Mouse (Mus musculus): Measurements from ENCODE around the gene Col6a3. TPM values are rescaled to one million over a fixed set of nuclear protein-coding genes. Genes with fewer than 3 reads are reported as not detected.

Gene Col6a3
- polyA plus RNA-seq, 2 experiments: 224 to 326 TPM

- Histone ChIP-seq H3K27ac (replicated peaks; ENCODE audit: low read depth, low read length) (no peak overlapping the region), H3K9me3 (ENCODE audit: control insufficient read depth, low read length) (no peaks in the 10 kb centered on the region), H3K27me3 (ENCODE audit: control insufficient read depth, insufficient read depth, low read length) (no peaks in the 10 kb centered on the region), H3K9ac (ENCODE audit: low read depth, low read length, severe bottlenecking) (no peak overlapping the region), H3K4me2 (replicated peaks; ENCODE audit: low read depth, low read length, severe bottlenecking) (no peak overlapping the region), H3K36me3 (ENCODE audit: control insufficient read depth, insufficient read depth, low read length) (peaks cover 78% of the 10 kb centered on the region), H3K4me1 (ENCODE audit: control insufficient read depth, insufficient read depth, low read length) (0 out of 2 replicates have a peak, but pooled peaks cover 2% of the 10 kb centered on the region), H3K4me3 (replicated peaks; ENCODE audit: low read length) (no peak overlapping the region)
- 71% methylated on average over 3 of the region's 3 CpGs for WGBS
- ATAC-seq (ENCODE audit: low FRiP score, low read depth): no peak
- DNase-seq (ENCODE audit: low spot score): no peak
- no peak for TF ChIP-seq POLR2A (IDR thresholded peaks at IDR 0.05; ENCODE audit: borderline replicate concordance, extremely low read depth, insufficient read depth, insufficient read length)
These were observed 43.3 kb downstream of the Col6a3 start for GRCm38 (mm10) chr1:90800466-90800865.

- Histone ChIP-seq H3K4me1 (ENCODE audit: control insufficient read depth, insufficient read depth, low read length) (0 out of 2 replicates have a peak, but pooled peaks cover 2% of the 10 kb centered on the region), H3K4me2 (replicated peaks; ENCODE audit: low read depth, low read length, severe bottlenecking) (no peak overlapping the region), H3K36me3 (ENCODE audit: control insufficient read depth, insufficient read depth, low read length) (peaks cover 83% of the 10 kb centered on the region), H3K9ac (ENCODE audit: low read depth, low read length, severe bottlenecking) (no peak overlapping the region), H3K9me3 (ENCODE audit: control insufficient read depth, low read length) (no peaks in the 10 kb centered on the region), H3K4me3 (replicated peaks; ENCODE audit: low read length) (no peak overlapping the region), H3K27me3 (ENCODE audit: control insufficient read depth, insufficient read depth, low read length) (no peaks in the 10 kb centered on the region), H3K27ac (replicated peaks; ENCODE audit: low read depth, low read length) (no peak overlapping the region)
- ATAC-seq (ENCODE audit: low FRiP score, low read depth) (no peak), DNase-seq (ENCODE audit: low spot score) (no peak)
- TF ChIP-seq POLR2A (IDR thresholded peaks at IDR 0.05; ENCODE audit: borderline replicate concordance, extremely low read depth, insufficient read depth, insufficient read length): no peak
- 67% methylated on average over 6 of the region's 6 CpGs for WGBS
These were observed 46.4 kb downstream of the Col6a3 start for GRCm38 (mm10) chr1:90797276-90797891.

GRCm38 (mm10) chr1:90793368-90793767 is 50.4 kb downstream of the Col6a3 start:
- ATAC-seq (ENCODE audit: low FRiP score, low read depth): no peak
- WGBS: 91% methylated on average over 4 of the region's 4 CpGs
- peaks cover 80% of the 10 kb centered on the region for H3K36me3 ChIP-seq (ENCODE audit: control insufficient read depth, insufficient read depth, low read length)
- H3K27ac ChIP-seq (replicated peaks; ENCODE audit: low read depth, low read length): no peak overlapping the region
- H3K27me3 ChIP-seq (ENCODE audit: control insufficient read depth, insufficient read depth, low read length): no peaks in the 10 kb centered on the region
- no peak for DNase-seq (ENCODE audit: low spot score)
- no peaks in the 10 kb centered on the region for H3K9me3 ChIP-seq (ENCODE audit: control insufficient read depth, low read length)
- H3K4me2 ChIP-seq (replicated peaks; ENCODE audit: low read depth, low read length, severe bottlenecking): no peak overlapping the region
- H3K4me3 ChIP-seq (replicated peaks; ENCODE audit: low read length): no peak overlapping the region
- 0 out of 2 replicates have a peak, but pooled peaks cover 6% of the 10 kb centered on the region for H3K4me1 ChIP-seq (ENCODE audit: control insufficient read depth, insufficient read depth, low read length)
- TF ChIP-seq POLR2A (IDR thresholded peaks at IDR 0.05; ENCODE audit: borderline replicate concordance, extremely low read depth, insufficient read depth, insufficient read length): no peak
- H3K9ac ChIP-seq (ENCODE audit: low read depth, low read length, severe bottlenecking): no peak overlapping the region

- no peak for TF ChIP-seq POLR2A (IDR thresholded peaks at IDR 0.05; ENCODE audit: borderline replicate concordance, extremely low read depth, insufficient read depth, insufficient read length)
- H3K4me2 ChIP-seq (replicated peaks; ENCODE audit: low read depth, low read length, severe bottlenecking): no peak overlapping the region
These were observed 52.8 kb downstream of the Col6a3 start for GRCm38 (mm10) chr1:90790925-90791324.

GRCm38 (mm10) chr1:90789506-90789905 is 54.3 kb downstream of the Col6a3 start:
- Histone ChIP-seq H3K4me1 (ENCODE audit: control insufficient read depth, insufficient read depth, low read length) (0 out of 2 replicates have a peak, but pooled peaks cover 6% of the 10 kb centered on the region), H3K4me2 (replicated peaks; ENCODE audit: low read depth, low read length, severe bottlenecking) (no peak overlapping the region), H3K36me3 (ENCODE audit: control insufficient read depth, insufficient read depth, low read length) (peaks cover 80% of the 10 kb centered on the region), H3K27me3 (ENCODE audit: control insufficient read depth, insufficient read depth, low read length) (no peaks in the 10 kb centered on the region), H3K4me3 (replicated peaks; ENCODE audit: low read length) (no peak overlapping the region), H3K27ac (replicated peaks; ENCODE audit: low read depth, low read length) (no peak overlapping the region), H3K9ac (ENCODE audit: low read depth, low read length, severe bottlenecking) (no peak overlapping the region), H3K9me3 (ENCODE audit: control insufficient read depth, low read length) (no peaks in the 10 kb centered on the region)
- ATAC-seq (ENCODE audit: low FRiP score, low read depth) (no peak), DNase-seq (ENCODE audit: low spot score) (peak; percentile 15)
- TF ChIP-seq POLR2A (IDR thresholded peaks at IDR 0.05; ENCODE audit: borderline replicate concordance, extremely low read depth, insufficient read depth, insufficient read length): no peak
- 87% methylated on average over 6 of the region's 6 CpGs for WGBS

More at GRCm38 (mm10) chr1:90790925-90791324, 52.8 kb downstream of the Col6a3 start:
- H3K9me3 ChIP-seq (ENCODE audit: control insufficient read depth, low read length): no peaks in the 10 kb centered on the region
- DNase-seq (ENCODE audit: low spot score) (no peak), ATAC-seq (ENCODE audit: low FRiP score, low read depth) (no peak)
- no peaks in the 10 kb centered on the region for H3K27me3 ChIP-seq (ENCODE audit: control insufficient read depth, insufficient read depth, low read length)
- 91% methylated on average over 4 of the region's 4 CpGs for WGBS
- H3K27ac ChIP-seq (replicated peaks; ENCODE audit: low read depth, low read length): no peak overlapping the region
- H3K4me3 ChIP-seq (replicated peaks; ENCODE audit: low read length): no peak overlapping the region
- H3K36me3 ChIP-seq (ENCODE audit: control insufficient read depth, insufficient read depth, low read length): peaks cover 78% of the 10 kb centered on the region
- H3K9ac ChIP-seq (ENCODE audit: low read depth, low read length, severe bottlenecking): no peak overlapping the region
- H3K4me1 ChIP-seq (ENCODE audit: control insufficient read depth, insufficient read depth, low read length): 0 out of 2 replicates have a peak, but pooled peaks cover 6% of the 10 kb centered on the region

Data from limb, embryonic 14.5 days (tissue).